Mouse (Mus musculus): Measurements from ENCODE around the gene Blvrb.

- no peak for TF ChIP-seq POLR2A (IDR thresholded peaks at IDR 0.05; ENCODE audit: borderline replicate concordance, extremely low read depth, insufficient read depth, insufficient read length, poor library complexity, severe bottlenecking)
- no peak for TF ChIP-seq CTCF (IDR thresholded peaks at IDR 0.05; ENCODE audit: borderline replicate concordance, extremely low read depth, insufficient read depth, insufficient read length)
Measured at GRCm38 (mm10) chr7:27481627-27481969, 33.8 kb downstream of the Blvrb start.

All from brain, embryonic 14.5 days (tissue).